Mouse (Mus musculus) CH12.LX (cell line): ENCODE data around the gene Sept9. TPM values are rescaled to one million over a fixed set of nuclear protein-coding genes. Genes with fewer than 3 reads are reported as not detected.
A peak's percentile ranks its signal among the peaks of the same experiment; 100 is the strongest.

ENCODE experiments used
- DNase-seq: peaks from one replicate; pipeline ENCODE4 v3.0.0-alpha.2; 2013; ENCODE audit errors: extremely low read depth
- H3K27ac ChIP-seq: 2 replicates; pipeline ENCODE4 v1.5.1; 2012; ENCODE audit warnings: low read depth, mild to moderate bottlenecking, control low read depth, moderate library complexity; ENCODE audit not compliant: insufficient read depth
- H3K27me3 ChIP-seq: replicated peaks from 2 replicates; pipeline ENCODE3; 2012; ENCODE audit warnings: inconsistent platforms
- H3K36me3 ChIP-seq, 2 experiments: replicated peaks in 1 of 2; 2 replicates each; pipeline versions ENCODE3 to v1.6.1; 2012; ENCODE audit warnings: inconsistent platforms in 1 of 2, low read length in 1 of 2, mild to moderate bottlenecking in 1 of 2, mixed read lengths in 1 of 2, moderate library complexity in 1 of 2; ENCODE audit not compliant: control insufficient read depth in 1 of 2, insufficient read depth in 1 of 2
- H3K4me1 ChIP-seq, 2 experiments: 2 replicates each; pipeline ENCODE4 v1.6.1; 2012; ENCODE audit warnings: inconsistent platforms in 1 of 2, moderate library complexity in 1 of 2; ENCODE audit not compliant: insufficient read depth in 2 of 2, control insufficient read depth in 1 of 2
- H3K4me2 ChIP-seq: 2 replicates; pipeline ENCODE4 v1.6.1; 2012; ENCODE audit warnings: low read depth, mild to moderate bottlenecking, control low read depth; ENCODE audit not compliant: poor library complexity, insufficient read depth, severe bottlenecking
- H3K4me3 ChIP-seq, 3 experiments: fragments of 150-350 bp in 1 of 3; sonication (generic) in 1 of 3; replicated peaks in 1 of 3; 2 replicates each; pipeline versions ENCODE3 to v1.5.1; 2011 to 2012; ENCODE audit warnings: low read depth in 2 of 3, low read length in 2 of 3, mild to moderate bottlenecking in 2 of 3, moderate library complexity in 2 of 3, control low read depth in 1 of 3, improper control_type of control experiment in 1 of 3, inconsistent platforms in 1 of 3, mixed read lengths in 1 of 3; ENCODE audit not compliant: poor library complexity in 1 of 3
- H3K79me2 ChIP-seq: replicated peaks from 2 replicates; pipeline ENCODE4 v1.6.1; 2012; ENCODE audit warnings: mild to moderate bottlenecking, moderate library complexity; ENCODE audit not compliant: control insufficient read depth, poor library complexity, insufficient read depth, severe bottlenecking; ENCODE audit errors: extremely low read depth
- H3K9ac ChIP-seq: 2 replicates; pipeline ENCODE4 v1.6.1; 2012; ENCODE audit warnings: low read depth, mild to moderate bottlenecking, control low read depth, moderate library complexity; ENCODE audit not compliant: insufficient read depth
- H3K9me3 ChIP-seq: replicated peaks from 2 replicates; pipeline ENCODE3; 2012; ENCODE audit warnings: low read length, inconsistent platforms, mixed read lengths
- BHLHE40 ChIP-seq: IDR thresholded peaks from 2 replicates; pipeline ENCODE4 v1.6.1; 2011; ENCODE audit warnings: mild to moderate bottlenecking, low read depth, low read length, improper control_type of control experiment
- CHD1 ChIP-seq: IDR thresholded peaks from 2 replicates; pipeline ENCODE4 v1.6.1; 2012; ENCODE audit warnings: low read depth, low read length, improper control_type of control experiment, inconsistent platforms
- CHD2 ChIP-seq: IDR thresholded peaks from 2 replicates; pipeline ENCODE4 v1.6.1; 2011; ENCODE audit warnings: low read length, improper control_type of control experiment
- CTCF ChIP-seq, 2 experiments: IDR thresholded peaks in 1 of 2; conservative IDR thresholded peaks in 1 of 2; 2 replicates each; pipeline ENCODE4 v1.5.1; 2011 to 2012; ENCODE audit warnings: low read depth in 2 of 2, low read length in 2 of 2, improper control_type of control experiment in 1 of 2, inconsistent platforms in 1 of 2, mild to moderate bottlenecking in 1 of 2, moderate library complexity in 1 of 2
- E2F4 ChIP-seq: IDR thresholded peaks from 2 replicates; pipeline ENCODE4 v1.6.1; 2011; ENCODE audit warnings: low read depth, low read length, improper control_type of control experiment; ENCODE audit not compliant: insufficient replicate concordance
- ELF1 ChIP-seq: IDR thresholded peaks from 2 replicates; pipeline ENCODE4 v1.6.1; 2014; ENCODE audit warnings: low read depth, mild to moderate bottlenecking, inconsistent platforms, low read length, improper control_type of control experiment
- EP300 ChIP-seq: IDR thresholded peaks from 2 replicates; pipeline ENCODE4 v1.6.1; 2011; ENCODE audit warnings: low read length, improper control_type of control experiment
- ETS1 ChIP-seq: conservative IDR thresholded peaks from 2 replicates; pipeline ENCODE4 v1.6.1; 2012; ENCODE audit warnings: low read depth, mild to moderate bottlenecking, inconsistent platforms, low read length, improper control_type of control experiment, moderate library complexity
- GABPA ChIP-seq: IDR thresholded peaks from 2 replicates; pipeline ENCODE4 v1.6.1; 2012; ENCODE audit warnings: low read depth, low read length, improper control_type of control experiment, inconsistent platforms; ENCODE audit not compliant: insufficient replicate concordance
- HCFC1 ChIP-seq: IDR thresholded peaks from 2 replicates; pipeline ENCODE4 v1.6.1; 2012; ENCODE audit warnings: low read depth, mild to moderate bottlenecking, inconsistent platforms, low read length, improper control_type of control experiment
- IRF4 ChIP-seq: IDR thresholded peaks from 2 replicates; pipeline ENCODE4 v1.6.1; 2014; ENCODE audit warnings: low read depth, mild to moderate bottlenecking, inconsistent platforms, low read length, improper control_type of control experiment
- JUN ChIP-seq: IDR thresholded peaks from 2 replicates; pipeline ENCODE4 v1.6.1; 2011; ENCODE audit warnings: low read depth, mild to moderate bottlenecking, low read length, improper control_type of control experiment, moderate library complexity; ENCODE audit not compliant: insufficient read depth
- JUND ChIP-seq: conservative IDR thresholded peaks from 2 replicates; pipeline ENCODE4 v1.6.1; 2011; ENCODE audit warnings: low read depth, low read length, improper control_type of control experiment
- KAT2A ChIP-seq: IDR thresholded peaks from 2 replicates; pipeline ENCODE4 v1.6.1; 2012; ENCODE audit warnings: low read length, improper control_type of control experiment, inconsistent platforms; ENCODE audit not compliant: insufficient replicate concordance
- MAFK ChIP-seq: IDR thresholded peaks from 2 replicates; pipeline ENCODE4 v1.6.1; 2011; ENCODE audit warnings: low read length, improper control_type of control experiment; ENCODE audit not compliant: insufficient replicate concordance
- MAX ChIP-seq: IDR thresholded peaks from 2 replicates; pipeline ENCODE4 v1.6.1; 2011; ENCODE audit warnings: low read length, improper control_type of control experiment
- MAZ ChIP-seq: IDR thresholded peaks from 2 replicates; pipeline ENCODE4 v1.6.1; 2012; ENCODE audit warnings: low read depth, mild to moderate bottlenecking, inconsistent platforms, low read length, improper control_type of control experiment, moderate library complexity
- MEF2A ChIP-seq: IDR thresholded peaks from 2 replicates; pipeline ENCODE4 v1.6.1; 2014; ENCODE audit warnings: low read depth, mild to moderate bottlenecking, inconsistent platforms, low read length, improper control_type of control experiment, borderline replicate concordance
- MXI1 ChIP-seq: IDR thresholded peaks from 2 replicates; pipeline ENCODE4 v1.6.1; 2011; ENCODE audit warnings: mild to moderate bottlenecking, low read depth, low read length, improper control_type of control experiment
- MYC ChIP-seq: IDR thresholded peaks from 2 replicates; pipeline ENCODE4 v1.6.1; 2011; ENCODE audit warnings: low read depth, mild to moderate bottlenecking, improper control_type of control experiment, low read length
- NELFE ChIP-seq: IDR thresholded peaks from 2 replicates; pipeline ENCODE4 v1.6.1; 2011; ENCODE audit warnings: low read depth, low read length, improper control_type of control experiment
- NRF1 ChIP-seq: IDR thresholded peaks from 2 replicates; pipeline ENCODE4 v1.6.1; 2014; ENCODE audit warnings: low read depth, mild to moderate bottlenecking, inconsistent platforms, low read length, improper control_type of control experiment, moderate library complexity
- PAX5 ChIP-seq: IDR thresholded peaks from 2 replicates; pipeline ENCODE4 v1.6.1; 2012; ENCODE audit warnings: low read length, inconsistent platforms, mixed read lengths
- POLR2A ChIP-seq: IDR thresholded peaks from 2 replicates; pipeline ENCODE4 v1.6.1; 2011; ENCODE audit warnings: low read depth, mild to moderate bottlenecking, improper control_type of control experiment, low read length
- POLR2AphosphoS2 ChIP-seq: IDR thresholded peaks from 2 replicates; pipeline ENCODE4 v1.6.1; 2011; ENCODE audit warnings: low read depth, low read length, improper control_type of control experiment
- RAD21 ChIP-seq: IDR thresholded peaks from 2 replicates; pipeline ENCODE4 v1.6.1; 2011; ENCODE audit warnings: low read depth, mild to moderate bottlenecking, low read length, improper control_type of control experiment, moderate library complexity
- RCOR1 ChIP-seq: conservative IDR thresholded peaks from 2 replicates; pipeline ENCODE4 v1.6.1; 2012; ENCODE audit warnings: low read depth, mild to moderate bottlenecking, inconsistent platforms, low read length, improper control_type of control experiment
- SIN3A ChIP-seq: IDR thresholded peaks from 2 replicates; pipeline ENCODE4 v1.6.1; 2012; ENCODE audit warnings: low read length, improper control_type of control experiment, inconsistent platforms
- SMC3 ChIP-seq: IDR thresholded peaks from 2 replicates; pipeline ENCODE4 v1.6.1; 2011; ENCODE audit warnings: low read depth, low read length, improper control_type of control experiment
- TBP ChIP-seq: conservative IDR thresholded peaks from 2 replicates; pipeline ENCODE4 v1.6.1; 2011; ENCODE audit warnings: low read depth, low read length, improper control_type of control experiment
- TCF12 ChIP-seq: IDR thresholded peaks from 2 replicates; pipeline ENCODE4 v1.6.1; 2014; ENCODE audit warnings: low read depth, mild to moderate bottlenecking, inconsistent platforms, low read length, improper control_type of control experiment
- UBTF ChIP-seq: IDR thresholded peaks from 2 replicates; pipeline ENCODE4 v1.6.1; 2012; ENCODE audit warnings: low read depth, mild to moderate bottlenecking, inconsistent platforms, low read length, improper control_type of control experiment, moderate library complexity
- USF1 ChIP-seq: IDR thresholded peaks from 2 replicates; pipeline ENCODE4 v1.6.1; 2014; ENCODE audit warnings: low read depth, mild to moderate bottlenecking, inconsistent platforms, low read length, improper control_type of control experiment
- ZC3H11A ChIP-seq: IDR thresholded peaks from 2 replicates; pipeline ENCODE4 v1.6.1; 2012; ENCODE audit warnings: low read depth, mild to moderate bottlenecking, inconsistent platforms, low read length, improper control_type of control experiment
- ZNF384 ChIP-seq: IDR thresholded peaks from 2 replicates; pipeline ENCODE4 v1.6.1; 2012; ENCODE audit warnings: low read depth, low read length, improper control_type of control experiment, inconsistent platforms
- dilution Hi-C: fragments of 300-500 bp; cut with MboI; formaldehyde crosslinking; loops from 2 replicates; pipeline ENCODE4 v1.14.3; 2020; ENCODE audit warnings: low sequenced_read_pairs; ENCODE audit not compliant: extremely low pct_unique_long_range_greater_than_20kb, extremely low pct_ligation_motif_present
- in situ Hi-C: fragments of 300-500 bp; cut with MboI; formaldehyde crosslinking; loops from 3 replicates; pipeline ENCODE4 v1.14.3; 2019; ENCODE audit warnings: low sequenced_read_pairs, low pct_ligation_motif_present, low pct_unique_long_range_greater_than_20kb, mixed read lengths
- polyA plus RNA-seq: library from polyadenylated mRNA; unstranded; fragments of >175 nt; gene quantifications from 2 replicates; pipeline ENCODE4 v1.2.1, GENCODE M21; 2012; ENCODE audit warnings: low read depth; ENCODE audit not compliant: insufficient read length
- total RNA-seq, 2 experiments: library from RNA; depleted of rRNA; stranded (reverse); fragments of 300-350 nt in 1 of 2; fragments of >200 nt in 1 of 2; gene quantifications; 2 replicates each; pipeline ENCODE4 v1.2.3; 2012 to 2014

The Sept9 gene
- total and polyA plus RNA-seq, 3 experiments = 47.6 to 128 (median 110) TPM

DNA sequence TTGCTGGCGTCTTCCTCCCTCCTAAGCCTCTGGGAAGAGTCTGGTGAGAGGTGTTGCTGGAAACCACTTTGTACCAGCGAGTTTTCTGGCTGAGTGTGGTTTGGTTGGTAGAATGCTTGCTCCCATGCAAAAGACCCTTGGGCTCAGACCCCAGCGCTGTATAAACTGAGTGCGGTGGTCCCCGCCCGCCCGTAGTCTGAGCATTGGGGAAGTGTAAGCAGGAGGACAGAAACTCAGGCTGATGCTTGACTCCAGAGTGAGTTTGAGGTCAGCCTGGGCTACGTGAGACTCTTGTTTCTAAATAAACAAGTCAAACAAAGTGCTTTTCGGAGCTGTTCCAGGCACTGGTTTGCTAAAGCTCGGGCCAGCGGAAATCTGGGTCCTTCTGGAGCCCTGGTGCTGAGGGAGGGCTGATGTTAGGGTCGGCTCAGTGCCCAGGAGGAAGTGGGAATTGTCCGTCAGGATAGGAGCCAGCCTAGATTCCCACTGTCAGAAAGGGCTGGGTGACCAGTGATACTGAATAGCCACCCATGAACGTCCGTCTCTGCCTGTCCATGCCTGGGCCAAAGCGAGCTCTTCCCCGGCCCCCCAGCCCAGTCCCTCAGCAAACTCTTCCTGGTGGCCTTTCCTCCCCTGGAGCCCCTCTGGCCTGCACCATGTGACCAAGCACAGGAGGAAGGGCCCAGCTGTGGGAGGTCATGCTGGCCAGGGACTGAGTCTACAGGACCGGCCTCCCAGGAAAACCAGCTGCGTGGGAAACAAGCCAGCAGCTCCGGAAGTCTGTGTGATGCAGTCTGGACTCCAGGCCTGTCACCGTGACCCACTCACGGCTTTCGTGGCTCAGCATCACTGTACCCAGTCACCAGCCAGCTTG, 112.8 kb downstream of the Sept9 start (continued):
- peak; percentile 45 for TF ChIP-seq USF1

DNA sequence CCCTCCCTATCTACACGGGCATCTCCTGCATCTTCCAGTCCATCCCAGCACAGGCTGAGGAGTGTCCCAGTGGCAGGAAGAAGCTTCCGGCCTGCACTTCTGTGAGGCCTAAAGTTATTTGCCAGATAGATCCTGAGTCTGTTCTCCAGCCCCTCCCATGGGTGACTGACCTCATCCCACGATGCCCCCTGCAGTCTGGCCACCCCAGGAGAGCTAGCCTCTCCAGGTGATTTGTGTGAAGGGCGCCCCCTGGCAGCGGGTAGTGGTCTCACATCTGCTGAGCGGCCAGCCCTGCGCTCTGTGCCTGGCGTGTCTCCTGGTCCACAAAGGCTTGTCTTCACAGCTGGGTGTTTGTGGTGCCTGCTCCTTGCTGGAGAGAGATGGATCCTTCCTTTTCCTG, 113.5 kb downstream of the Sept9 start:
- Histone ChIP-seq H3K36me3 (peaks cover 0 to 33% of the 10 kb centered on the region in 2 experiments), H3K4me2 (peak overlapping the region; percentile 67; the same call in 1 of the 2 replicates), H3K27me3 (no peaks in the 10 kb centered on the region), H3K4me3 (peak overlapping the region in 1 of 3 experiments; percentile 16), H3K79me2 (peaks cover 22% of the 10 kb centered on the region), H3K9ac (peak overlapping the region; percentile 62), H3K9me3 (no peaks in the 10 kb centered on the region), H3K4me1 (peaks cover 79 to 93% of the 10 kb centered on the region in 2 experiments), H3K27ac (peak overlapping the region; percentile 98)
- dilution Hi-C loops (no loop called here), in situ Hi-C loops (loop anchor here (5.0 kb wide), 2 partner anchors 44 to 66 kb away; no protein-coding TSS in a partner anchor)
- no peak for DNase-seq
- TF ChIP-seq USF1 (no peak), UBTF (no peak), NELFE (peak; percentile 80; the same call in 1 of the 2 replicates), RAD21 (peak; percentile 84), MAX (peak; percentile 29; the same call in 1 of the 2 replicates), MXI1 (no peak; the same call in none of the 2 replicates), BHLHE40 (0 out of 2 replicates have a peak, but pooled peaks have one; percentile 28), SMC3 (peak; percentile 100), ZNF384 (no peak), RCOR1 (peak; percentile 33; the same call in 1 of the 2 replicates), SIN3A (0 out of 2 replicates have a peak, but pooled peaks have one; percentile 76), EP300 (no peak), ZC3H11A (peak; percentile 93), MAFK (no peak), PAX5 (no peak), TBP (no peak), TCF12 (peak; percentile 83), HCFC1 (no peak; the same call in 1 of the 2 replicates), GABPA (no peak), CHD1 (no peak), CHD2 (no peak; the same call in 1 of the 2 replicates), IRF4 (peak; percentile 76), KAT2A (no peak), MEF2A (peak; percentile 83), POLR2AphosphoS2 (no peak), ELF1 (no peak), MAZ (peak; percentile 87), JUND (no peak), CTCF (conservative IDR thresholded peaks at IDR 0.05 in 1 of 2, IDR thresholded peaks at IDR 0.05 in 1 of 2; ENCODE audit: low read depth in 2 of 2, low read length in 2 of 2) (peak; percentile 67 to 99), POLR2A (0 out of 2 replicates have a peak, but pooled peaks have one; percentile 25), JUN (no peak), MYC (0 out of 2 replicates have a peak, but pooled peaks have one; percentile 34), E2F4 (no peak), ETS1 (peak; percentile 40; the same call in 1 of the 2 replicates), NRF1 (0 out of 2 replicates have a peak, but pooled peaks have one; percentile 18)
